Mouse (Mus musculus): Measurements from ENCODE around the gene Pga5. TPM values are rescaled to one million over a fixed set of nuclear protein-coding genes. Genes with fewer than 3 reads are reported as not detected.

Gene Pga5
- polyA plus RNA-seq (2012; fragmentation: generic; extraction: Trizol), result under 1 TPM in 1 of 2 experiments, not detected in 1; 0.01 TPM

GRCm38 (mm10) chr19:10677915-10678771 lies at the start of gene Pga5:
TSS of gene Pga5 (minus strand) at chr19:10678071.

GRCm38 (mm10) chr19:10688537-10689352 lies 10.9 kb upstream of the Pga5 start, which contains the start of gene Vps37c:
TSS of gene Vps37c (plus strand) at chr19:10688735.

GRCm38 (mm10) chr19:10634106-10634871 lies 43.6 kb downstream of the Pga5 start, which contains the start of gene Vwce:
TSS of gene Vwce (plus strand) at chr19:10634213.

Other genes starting within 250 kb of the Pga5 start
- gene Lrrc10b, start 220.6 kb downstream of the Pga5 start, polyA plus RNA-seq (2012; fragmentation: generic; extraction: Trizol), result under 1 TPM in 1 of 2 experiments, not detected in 1; 0.02 TPM
- under 1 TPM; 0.02 to 0.13 TPM for gene Ppp1r32, start 195.1 kb downstream of the Pga5 start, polyA plus RNA-seq (2012; fragmentation: generic; extraction: Trizol)
- 10 to 100 TPM in 1 of 2 experiments, 1 to 10 TPM in 1; 7.3 to 32.2 TPM for gene Cpsf7, start 152.8 kb downstream of the Pga5 start, polyA plus RNA-seq (2012; fragmentation: generic; extraction: Trizol)
- gene Sdhaf2, start 151.9 kb downstream of the Pga5 start, polyA plus RNA-seq (2012; fragmentation: generic; extraction: Trizol), result 10 to 100 TPM in 1 of 2 experiments, 1 to 10 TPM in 1; 8.4 to 38.8 TPM
- gene Tmem216, start 121.8 kb downstream of the Pga5 start, polyA plus RNA-seq (2012; fragmentation: generic; extraction: Trizol), result 10 to 100 TPM; 22.2 to 36.5 TPM
- gene Cyb561a3, start 100.9 kb downstream of the Pga5 start, polyA plus RNA-seq (2012; fragmentation: generic; extraction: Trizol), result 10 to 100 TPM in 1 of 2 experiments, 1 to 10 TPM in 1; 7.9 to 27.6 TPM
- gene Tmem138, start 100.7 kb downstream of the Pga5 start, polyA plus RNA-seq (2012; fragmentation: generic; extraction: Trizol), result 10 to 100 TPM; 26.6 to 42.2 TPM
- gene Ddb1, start 72.7 kb downstream of the Pga5 start, polyA plus RNA-seq (2012; fragmentation: generic; extraction: Trizol), result 100 to 1,000 TPM; 435 to 445 TPM
- gene Tkfc, start 72.4 kb downstream of the Pga5 start, polyA plus RNA-seq (2012; fragmentation: generic; extraction: Trizol), result 10 to 100 TPM; 18.0 to 40.0 TPM
- gene Vwce, start 43.9 kb downstream of the Pga5 start, polyA plus RNA-seq (2012; fragmentation: generic; extraction: Trizol), result under 1 TPM; 0.04 to 0.20 TPM
- gene Vps37c, start 10.7 kb upstream of the Pga5 start, polyA plus RNA-seq (2012; fragmentation: generic; extraction: Trizol), result 10 to 100 TPM; 13.6 to 25.7 TPM
- under 1 TPM in 1 of 2 experiments, not detected in 1; 0.05 TPM for gene Cd5, start 60.9 kb upstream of the Pga5 start, polyA plus RNA-seq (2012; fragmentation: generic; extraction: Trizol)
- gene Cd6, start 152.0 kb upstream of the Pga5 start, polyA plus RNA-seq (2012; fragmentation: generic; extraction: Trizol), result not detected
- gene Slc15a3, start 161.7 kb upstream of the Pga5 start, polyA plus RNA-seq (2012; fragmentation: generic; extraction: Trizol), result under 1 TPM; 0.14 to 0.30 TPM
- gene Tmem132a, start 191.9 kb upstream of the Pga5 start, polyA plus RNA-seq (2012; fragmentation: generic; extraction: Trizol), result 10 to 100 TPM; 29.2 to 92.3 TPM
- gene Tmem109, start 203.9 kb upstream of the Pga5 start, polyA plus RNA-seq (2012; fragmentation: generic; extraction: Trizol), result 100 to 1,000 TPM in 1 of 2 experiments, 10 to 100 TPM in 1; 86.0 to 103 TPM
- gene Prpf19, start 217.2 kb upstream of the Pga5 start, polyA plus RNA-seq (2012; fragmentation: generic; extraction: Trizol), result 100 to 1,000 TPM; 204 to 245 TPM
- gene Zp1, start 242.6 kb upstream of the Pga5 start, polyA plus RNA-seq (2012; fragmentation: generic; extraction: Trizol), result under 1 TPM in 1 of 2 experiments, not detected in 1; 0.17 TPM

All from C3H10T1/2 (cell line).